Mouse (Mus musculus): ENCODE results near the gene Disp1.
A peak's percentile ranks its signal among the peaks of the same experiment; 100 is the strongest.

The Disp1 gene

DNA sequence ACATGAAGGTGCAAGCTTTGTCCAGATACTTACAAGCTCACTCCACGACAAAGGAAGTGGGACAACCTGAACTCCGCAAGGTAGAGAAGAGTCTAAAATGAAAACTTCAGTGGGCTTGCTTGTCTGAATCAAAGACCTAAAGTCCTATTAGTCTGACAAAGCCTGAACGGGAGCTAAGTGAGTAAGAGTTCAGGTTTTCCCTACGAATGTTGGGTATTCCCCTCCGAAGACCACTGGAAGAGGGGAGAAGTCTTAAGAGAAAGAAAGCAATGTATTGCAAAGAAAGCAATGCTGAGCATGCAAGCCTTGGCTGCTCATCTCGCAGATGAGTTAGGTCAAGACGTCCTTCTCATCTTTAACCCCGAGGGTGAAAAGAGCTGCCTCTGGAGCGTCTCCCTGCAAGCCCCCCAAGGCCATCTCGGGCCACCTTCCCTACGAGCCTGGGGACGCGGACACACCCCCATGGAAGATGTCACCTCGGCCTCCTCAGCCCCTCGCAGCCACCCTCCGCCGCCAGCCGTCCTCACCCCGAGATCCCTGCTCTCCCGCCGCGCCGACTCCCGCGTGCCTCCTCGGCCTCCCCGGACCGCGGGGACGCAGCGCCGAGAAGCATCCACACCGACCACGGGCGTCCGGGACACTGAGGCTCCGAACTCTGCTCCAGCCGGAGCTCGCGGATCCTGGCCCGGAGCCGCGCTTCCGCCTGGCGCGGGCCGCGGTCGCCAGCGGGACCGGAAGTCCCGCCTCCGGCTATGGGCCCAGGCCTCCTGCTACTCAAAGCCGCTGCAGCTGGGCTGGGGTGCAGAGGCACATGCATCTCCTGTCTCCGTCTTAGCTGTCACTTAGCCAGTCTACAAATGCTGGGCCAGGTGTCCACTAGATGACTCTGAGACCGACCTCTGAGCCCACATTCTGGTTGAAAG lies at the start of gene Disp1:
Gene Disp1, minus strand, starts transcription at position 727 of the 923 bp plus-strand sequence.
- peak; percentile 43 to 62 for DNase-seq (ENCODE audit: low spot score in 2 of 2)

DNA sequence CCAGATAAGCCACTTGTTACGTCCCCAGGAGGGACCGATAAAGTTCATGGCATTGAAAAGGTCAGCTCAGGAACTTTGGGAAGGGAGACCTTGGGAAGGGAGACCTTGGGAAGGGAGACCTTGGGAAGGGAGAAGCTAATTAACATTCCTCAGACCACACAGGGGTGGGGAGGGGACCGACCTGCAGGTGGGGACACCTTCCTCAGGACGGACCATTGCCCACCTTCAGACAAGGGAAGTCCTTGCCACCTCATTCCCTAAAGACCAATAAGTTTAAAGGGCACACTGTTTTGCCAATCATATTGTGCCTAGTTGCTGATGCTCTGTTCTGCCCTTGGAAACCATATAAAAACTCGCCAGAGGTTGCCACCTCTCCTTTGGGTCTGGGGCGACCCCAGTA lies 46.3 kb upstream of the Disp1 start:
- no peak for DNase-seq (ENCODE audit: low spot score in 2 of 2)

DNA sequence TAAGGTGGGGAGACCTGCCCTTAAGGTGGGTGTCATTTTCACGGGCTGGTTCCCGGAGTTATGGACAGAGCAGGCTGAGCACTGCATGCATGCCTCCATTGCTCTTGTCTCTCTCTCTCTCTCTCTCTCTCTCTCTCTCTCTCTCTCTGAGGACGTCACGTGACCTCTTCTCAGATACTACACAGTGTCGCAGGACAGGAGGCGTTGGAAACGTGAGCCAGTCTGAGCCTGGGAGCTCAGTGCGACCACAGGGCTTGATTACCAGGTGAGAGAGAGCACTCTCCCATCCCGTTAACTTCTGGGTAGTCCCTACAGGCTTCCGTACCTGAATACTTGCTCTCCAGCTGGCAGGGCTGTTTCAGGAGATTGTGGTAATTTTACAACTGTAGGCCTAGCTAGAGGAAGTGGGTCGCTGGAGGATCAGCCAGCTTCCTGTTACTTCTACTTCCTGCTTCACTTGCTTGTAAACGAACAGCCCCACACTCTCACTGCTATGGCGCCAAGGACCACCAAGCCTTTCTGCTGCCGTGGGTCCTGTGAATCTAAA lies 44.7 kb upstream of the Disp1 start:
- no peak for DNase-seq (ENCODE audit: low spot score in 2 of 2)

DNA sequence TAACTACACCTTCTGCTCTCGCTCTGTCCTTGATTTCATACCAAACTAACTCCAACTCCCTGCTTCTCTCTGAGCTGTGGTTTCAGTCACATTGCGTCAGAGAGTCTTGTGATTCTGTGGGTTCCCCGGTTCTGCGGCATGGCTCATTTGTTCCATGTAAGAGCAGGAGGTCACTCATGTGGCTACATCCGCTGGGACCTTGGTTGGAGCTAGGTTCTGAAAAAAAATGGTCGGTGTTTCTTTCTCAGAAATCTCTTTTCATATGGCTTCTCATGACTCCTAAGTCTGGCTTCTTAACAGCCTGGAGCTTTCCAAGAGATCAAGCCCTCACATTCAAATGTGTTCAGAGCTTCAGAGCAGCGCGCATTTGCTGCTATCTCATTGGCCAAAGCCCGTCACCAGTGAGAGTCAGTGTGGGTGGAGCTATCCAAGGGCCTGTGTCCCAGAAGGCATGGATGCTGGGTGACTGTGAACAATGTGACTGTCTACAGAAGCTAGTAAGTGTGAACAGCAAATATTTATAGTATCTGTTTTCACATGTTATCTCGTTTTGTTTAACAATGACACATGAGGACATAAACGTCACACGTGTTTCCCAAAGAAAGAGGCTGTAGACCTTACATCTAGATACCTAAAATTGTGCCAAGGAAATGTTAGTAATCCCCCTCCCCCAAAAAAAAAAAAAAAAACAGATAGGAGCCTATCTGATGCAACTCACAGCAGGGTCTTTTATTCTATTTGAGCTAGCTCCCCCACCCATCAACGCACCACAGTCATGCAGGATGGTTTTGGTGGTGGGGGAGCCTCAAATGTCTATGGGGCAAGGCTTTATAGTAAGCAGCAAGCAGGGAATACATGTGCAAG lies 43.1 kb upstream of the Disp1 start:
- no peak for DNase-seq (ENCODE audit: low spot score in 2 of 2)

DNA sequence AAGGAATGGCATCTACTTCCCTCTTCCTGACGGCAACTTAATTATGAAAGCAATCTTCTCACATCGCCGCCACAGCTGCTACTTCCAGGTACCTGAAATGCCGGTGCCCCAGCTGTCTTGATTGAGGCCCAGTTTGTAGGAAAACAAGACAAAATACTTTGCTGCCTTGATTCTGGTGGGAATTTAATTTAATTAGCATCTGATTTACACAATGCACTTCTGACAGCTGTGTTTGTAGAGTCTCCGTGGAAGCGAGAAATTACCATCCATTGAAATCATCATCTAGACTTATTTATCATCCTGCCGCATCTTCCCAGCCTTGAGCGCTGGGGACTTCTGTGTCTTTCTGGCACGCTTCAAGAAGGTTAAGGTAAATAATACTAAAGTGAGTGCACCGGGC lies 31.3 kb upstream of the Disp1 start:
- DNase-seq (ENCODE audit: low spot score in 2 of 2) = no peak

DNA sequence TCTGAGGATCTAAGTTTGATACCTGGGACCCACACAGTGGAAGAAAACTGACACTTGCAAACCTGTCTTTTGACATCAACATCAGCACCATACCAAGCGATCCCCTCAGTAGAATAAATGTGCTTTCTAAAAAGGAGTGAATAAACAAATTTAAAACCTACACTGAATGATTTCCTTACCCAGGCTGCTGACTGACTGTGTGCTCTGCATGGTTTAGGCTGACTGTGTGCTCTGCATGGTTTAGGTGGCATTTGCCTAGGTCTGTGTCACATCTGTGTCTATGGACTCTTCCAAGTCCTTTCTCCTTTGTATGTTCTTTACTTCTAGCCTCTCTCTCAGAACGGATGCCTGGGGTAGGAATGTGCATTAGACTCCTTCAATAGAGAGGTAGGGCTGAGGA lies 30.5 kb upstream of the Disp1 start:
- DNase-seq (ENCODE audit: low spot score in 2 of 2) = no peak

DNA sequence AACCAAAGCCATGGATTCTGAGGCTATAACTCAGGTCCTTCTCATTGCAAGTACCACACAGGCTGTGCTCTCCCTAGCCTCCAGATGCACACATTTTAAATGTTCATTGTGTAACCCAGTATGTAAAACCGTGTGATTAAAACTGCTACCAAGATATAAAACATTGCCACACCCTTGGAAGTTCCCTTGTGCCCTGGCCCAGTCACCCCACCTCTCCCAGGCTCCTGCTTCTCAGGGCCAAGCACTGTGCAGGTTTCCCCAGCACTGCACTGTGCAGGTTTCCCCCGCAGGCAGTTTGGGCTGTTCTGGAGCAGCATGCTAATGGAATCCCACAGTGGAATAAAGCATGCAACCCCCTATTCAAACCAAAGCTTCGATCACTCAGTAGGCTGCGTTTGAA lies 29.3 kb upstream of the Disp1 start:
- no peak for DNase-seq (ENCODE audit: low spot score in 2 of 2)

DNA sequence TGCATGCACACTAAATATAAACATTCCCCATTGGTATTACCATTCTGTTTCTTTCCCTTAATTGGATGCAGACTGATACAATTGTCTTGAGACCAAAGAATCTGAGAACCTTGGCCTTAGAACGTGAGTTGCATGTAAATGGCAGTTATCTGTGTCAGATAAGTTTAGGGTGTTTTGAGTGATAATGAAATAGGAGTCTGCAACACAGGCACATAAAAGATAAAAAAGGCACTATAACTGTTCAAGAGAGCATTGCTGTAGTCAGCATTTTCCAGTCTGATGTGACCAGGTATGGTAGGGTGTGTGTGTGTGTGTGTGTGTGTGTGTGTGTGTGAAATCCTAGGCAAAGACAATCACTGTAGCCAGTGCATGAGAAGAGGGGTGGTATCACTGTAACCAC lies 26.8 kb upstream of the Disp1 start:
- no peak for DNase-seq (ENCODE audit: low spot score in 2 of 2)

DNA sequence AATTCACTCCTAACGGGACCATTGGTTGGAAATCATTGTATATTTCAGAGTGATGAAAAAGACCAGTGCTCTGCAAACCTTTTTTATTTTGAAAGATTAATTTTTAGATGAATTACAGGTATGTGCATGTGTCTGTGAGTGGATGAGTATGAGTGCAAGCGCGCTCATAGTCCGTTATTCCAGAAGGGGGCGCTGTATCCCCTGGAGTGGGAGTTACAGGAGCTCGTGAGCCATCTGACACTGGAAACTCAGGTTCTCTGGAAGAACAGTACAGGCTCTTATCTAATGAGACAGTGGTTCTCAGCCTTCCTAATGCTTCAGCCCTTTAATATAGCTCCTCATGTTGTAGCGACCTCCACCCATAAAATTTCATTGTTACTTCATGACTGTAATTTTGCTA lies 22.0 kb upstream of the Disp1 start:
- DNase-seq (ENCODE audit: low spot score in 2 of 2) = no peak

DNA sequence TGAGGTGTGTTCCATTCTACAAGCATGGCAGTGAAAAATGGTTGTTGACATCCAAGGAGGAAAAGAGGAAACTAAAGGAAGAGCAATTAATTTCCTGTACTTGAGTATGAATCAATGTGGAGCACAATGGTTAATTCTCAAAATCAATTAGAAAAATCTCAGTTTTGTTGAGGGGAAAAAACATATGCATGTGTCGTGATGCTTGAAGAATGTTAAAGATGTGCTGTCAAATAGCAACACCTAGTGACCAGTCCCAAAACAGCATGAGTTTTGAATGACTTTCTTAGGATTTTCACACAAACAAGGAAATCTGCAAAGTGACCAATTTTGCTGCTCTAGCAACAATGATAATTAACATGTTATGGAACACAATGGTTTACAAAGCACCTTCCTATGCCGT lies 16.6 kb upstream of the Disp1 start:
- DNase-seq (ENCODE audit: low spot score in 2 of 2) = no peak

DNA sequence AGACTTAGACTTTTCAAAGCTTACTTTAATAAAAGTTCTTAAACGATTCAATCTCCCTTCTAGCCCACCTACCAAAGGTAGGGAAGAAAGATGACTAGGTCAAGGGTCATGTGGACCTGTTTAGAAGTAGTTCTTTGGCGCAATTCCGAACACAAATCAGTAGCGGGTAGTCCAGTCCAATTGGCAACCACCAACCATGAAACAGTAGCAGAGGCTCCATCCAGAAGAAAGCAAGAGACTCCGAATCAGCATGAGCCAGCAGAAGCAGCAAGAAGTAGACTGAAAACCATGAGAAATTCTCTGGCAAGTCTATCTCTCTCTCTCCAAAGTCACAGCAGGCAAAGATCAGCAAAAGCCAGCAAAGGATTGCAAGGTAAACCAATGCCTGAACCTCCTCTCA lies 15.1 kb upstream of the Disp1 start:
- DNase-seq (ENCODE audit: low spot score in 2 of 2) = no peak

DNA sequence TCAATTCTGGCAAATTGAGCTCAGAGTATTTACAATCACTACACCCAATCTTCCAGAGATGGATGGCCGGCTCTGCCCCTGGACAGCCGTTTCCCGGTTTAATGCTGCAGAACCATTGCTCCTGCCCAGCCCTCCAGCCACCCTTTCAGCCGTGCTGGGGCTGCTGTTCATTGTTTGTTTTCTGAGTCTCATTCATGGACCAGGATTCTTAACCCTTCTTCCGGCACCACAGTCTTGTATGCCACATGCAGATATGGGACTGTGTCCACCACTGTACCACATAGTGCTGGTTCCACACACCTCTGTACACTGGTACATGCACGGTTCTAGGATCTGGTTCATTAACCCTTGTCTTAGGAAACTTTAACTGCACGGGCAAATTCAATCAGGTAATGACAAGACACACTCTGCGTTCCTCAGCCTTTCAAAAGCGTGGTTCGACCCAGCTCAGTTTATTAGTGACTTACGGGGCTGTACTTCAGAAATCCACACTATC lies 12.4 kb upstream of the Disp1 start:
- no peak for DNase-seq (ENCODE audit: low spot score in 2 of 2)

DNA sequence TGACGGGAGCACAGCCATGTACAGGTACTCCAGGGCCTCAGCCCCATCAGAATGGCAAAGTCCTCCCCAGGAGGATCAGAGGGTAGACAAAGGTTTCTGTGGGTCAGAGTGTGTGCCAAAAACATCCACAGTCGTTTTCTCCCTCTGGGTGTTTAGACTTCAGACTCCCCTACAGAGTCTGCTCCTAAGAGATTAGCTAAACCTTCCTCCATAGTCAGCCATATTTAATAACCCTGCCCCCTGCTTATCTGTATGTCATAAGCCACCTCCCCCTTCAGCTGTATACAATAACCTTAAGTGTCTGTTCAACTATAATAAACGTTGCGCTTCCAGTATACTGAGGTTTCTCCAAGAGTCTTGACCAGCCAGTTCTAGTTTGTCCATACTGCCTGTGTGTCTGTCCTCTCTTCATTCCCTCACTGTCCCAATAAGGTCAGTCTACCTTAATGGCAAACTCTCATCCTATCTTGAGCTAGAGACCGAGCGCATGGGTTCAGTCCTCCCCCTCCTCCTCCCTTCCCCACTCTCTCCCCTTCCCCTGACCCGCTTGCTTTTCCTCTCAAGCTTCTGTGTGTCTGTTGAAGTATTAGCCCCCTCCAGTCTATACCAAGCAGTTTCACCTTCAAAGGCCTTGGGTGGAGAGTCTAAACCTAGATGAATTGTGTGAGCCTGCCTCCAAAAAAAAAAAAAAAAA lies 11.8 kb upstream of the Disp1 start:
- DNase-seq (ENCODE audit: low spot score in 2 of 2) = no peak

DNA sequence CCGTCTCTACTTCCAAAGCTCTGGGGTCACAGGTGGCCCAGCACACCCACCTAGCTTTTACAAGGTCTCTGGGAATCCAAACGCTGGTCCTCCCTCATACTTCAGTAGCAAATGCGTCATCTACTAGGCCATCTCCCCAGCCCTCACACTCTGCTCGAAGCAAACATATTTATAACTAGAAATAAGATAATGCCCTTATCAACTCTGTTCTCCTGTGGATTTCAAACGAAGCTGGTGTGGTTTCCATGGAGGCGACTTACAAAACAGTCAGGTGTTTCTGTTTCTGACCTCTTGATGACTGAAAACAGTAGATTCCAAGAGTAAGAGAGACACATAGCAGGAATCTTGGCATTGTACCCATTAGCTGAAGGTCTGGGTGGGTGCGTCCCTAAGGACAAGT lies 6.1 kb upstream of the Disp1 start:
- DNase-seq (ENCODE audit: low spot score in 2 of 2) = no peak

DNA sequence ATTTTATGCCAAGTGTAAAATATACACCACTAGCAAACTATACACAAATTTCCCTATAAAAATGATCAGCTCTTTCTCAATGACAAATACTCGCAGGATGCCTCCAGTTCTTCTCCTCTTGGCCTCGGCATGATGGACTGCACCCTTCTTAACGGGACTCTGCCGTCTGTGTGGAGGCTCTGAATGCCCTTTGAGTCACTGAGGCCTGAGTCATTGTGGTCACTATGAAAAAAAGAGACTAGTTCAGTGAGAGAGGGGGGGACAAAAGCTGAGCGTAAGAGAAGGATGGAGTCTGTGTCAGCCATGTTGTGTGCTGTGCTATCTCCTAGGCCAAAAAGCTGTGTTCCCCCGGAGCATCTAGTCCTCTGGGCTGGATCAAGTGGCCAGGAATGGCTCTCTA lies 2.3 kb downstream of the Disp1 start:
- DNase-seq (ENCODE audit: low spot score in 2 of 2) = no peak

DNA sequence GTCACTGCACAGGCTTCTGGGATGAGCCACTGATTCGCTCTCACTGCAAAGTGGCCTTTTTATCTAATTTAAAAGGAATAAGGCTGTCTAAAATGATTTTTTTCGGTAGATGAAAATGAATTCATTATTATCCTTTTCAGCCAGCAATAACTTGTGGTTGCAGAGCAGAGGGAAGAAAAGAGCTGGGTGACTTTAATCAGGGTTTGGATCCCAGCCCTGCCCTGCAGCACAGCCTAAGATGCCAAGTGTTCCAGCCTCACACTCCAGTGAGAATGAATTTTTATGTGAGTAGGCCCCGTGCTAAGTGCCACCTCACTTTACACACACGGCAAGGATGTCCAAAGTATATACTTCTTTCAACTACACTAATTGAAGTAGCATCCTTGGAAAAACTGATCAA lies 4.6 kb downstream of the Disp1 start:
- DNase-seq (ENCODE audit: low spot score in 2 of 2) = no peak

DNA sequence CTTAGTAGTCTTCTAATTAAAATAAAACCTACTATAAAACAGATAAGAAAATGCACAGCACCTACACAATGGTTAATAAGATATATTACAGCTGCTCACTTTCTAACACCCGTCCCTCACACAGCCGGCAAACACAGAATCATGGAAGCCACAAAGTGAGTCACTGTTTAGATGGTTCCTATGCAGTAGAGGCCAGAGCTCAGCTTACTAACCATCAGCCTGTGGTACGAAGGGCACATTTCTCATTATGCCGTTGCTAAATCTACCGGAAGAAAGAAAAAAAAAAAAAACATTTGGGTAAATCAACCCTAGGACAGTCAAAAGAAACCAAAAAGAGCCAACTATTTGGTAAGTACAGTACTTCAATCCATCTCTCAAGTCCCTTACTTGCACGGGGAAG lies 5.6 kb downstream of the Disp1 start:
- no peak for DNase-seq (ENCODE audit: low spot score in 2 of 2)

DNA sequence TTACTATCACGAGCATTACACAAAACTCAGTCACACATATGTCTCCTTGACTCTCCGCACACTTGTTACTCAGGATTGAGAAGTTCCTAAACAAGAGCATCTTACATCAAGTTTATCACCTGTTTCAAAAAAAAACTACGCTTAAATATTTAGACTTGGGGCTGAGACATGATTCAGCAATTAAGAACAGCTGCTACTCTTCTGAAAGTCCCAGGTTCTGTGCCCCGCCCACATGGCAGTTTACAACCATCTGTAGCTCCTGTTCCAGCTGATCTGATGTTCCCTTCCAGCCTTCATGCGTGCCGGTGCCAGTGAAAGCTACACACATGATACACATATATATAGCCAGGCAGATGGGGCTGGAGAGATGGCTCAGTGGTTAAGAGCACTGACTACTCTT lies 7.5 kb downstream of the Disp1 start:
- no peak for DNase-seq (ENCODE audit: low spot score in 2 of 2)

DNA sequence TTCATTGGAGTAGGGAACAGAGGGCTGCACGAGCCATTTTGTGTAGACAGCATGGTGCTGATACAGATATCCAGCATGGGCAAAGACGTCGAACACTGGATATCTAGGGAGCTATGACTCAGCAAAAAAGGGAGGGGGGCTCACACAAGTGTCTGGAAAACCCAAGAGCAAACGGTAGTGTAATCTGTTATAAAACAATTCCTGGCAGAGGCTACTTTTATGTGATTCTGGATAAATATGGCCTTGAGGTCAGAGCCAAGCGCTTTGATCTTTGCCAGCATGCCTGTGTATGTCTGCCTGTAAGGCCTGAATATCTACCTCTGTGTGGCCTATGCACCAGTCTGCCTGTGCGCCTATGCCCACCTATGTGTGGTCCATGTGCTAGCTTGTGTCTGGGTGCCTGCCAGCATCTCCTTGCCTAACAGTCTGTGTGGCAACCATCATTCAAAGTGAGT lies 8.5 kb downstream of the Disp1 start:
- DNase-seq (ENCODE audit: low spot score in 2 of 2) = no peak

DNA sequence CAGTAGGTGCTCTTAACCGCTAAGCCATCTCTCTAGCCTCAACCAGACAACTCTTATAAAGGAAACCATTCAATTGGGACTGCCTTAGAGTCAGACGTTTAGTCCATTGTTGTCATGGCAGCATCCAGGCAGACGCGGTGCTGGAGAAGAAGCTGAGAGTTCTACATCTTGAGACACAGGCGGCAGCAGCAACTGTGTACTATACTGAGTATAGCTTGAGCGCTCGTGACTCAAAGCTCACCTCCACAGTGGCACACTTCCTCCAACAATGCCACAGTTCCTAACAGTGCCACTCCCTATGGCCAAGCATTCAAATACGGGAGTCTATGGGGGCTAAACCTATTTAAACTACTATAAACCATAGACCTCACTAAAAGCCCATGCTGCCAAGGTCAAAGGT lies 11.2 kb downstream of the Disp1 start:
- no peak for DNase-seq (ENCODE audit: low spot score in 2 of 2)

DNA sequence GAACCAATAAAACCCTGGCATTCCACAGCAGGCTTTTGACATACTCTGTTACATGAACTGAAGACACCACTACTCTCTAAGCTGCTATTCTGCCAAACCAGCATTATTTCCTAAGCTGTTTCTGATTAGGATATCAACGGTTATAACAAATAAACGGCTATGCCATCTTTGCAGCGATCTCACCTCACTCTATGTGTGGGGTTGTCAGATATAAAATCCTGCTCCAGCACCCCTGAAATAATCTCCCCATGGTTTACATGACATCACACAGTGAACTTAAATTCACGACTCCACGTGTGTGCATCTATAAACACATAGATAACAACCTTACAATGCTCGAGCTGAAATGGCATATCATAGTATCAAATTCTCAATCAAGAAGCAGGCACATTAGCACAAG lies 13.7 kb downstream of the Disp1 start:
- DNase-seq (ENCODE audit: low spot score in 2 of 2) = no peak

DNA sequence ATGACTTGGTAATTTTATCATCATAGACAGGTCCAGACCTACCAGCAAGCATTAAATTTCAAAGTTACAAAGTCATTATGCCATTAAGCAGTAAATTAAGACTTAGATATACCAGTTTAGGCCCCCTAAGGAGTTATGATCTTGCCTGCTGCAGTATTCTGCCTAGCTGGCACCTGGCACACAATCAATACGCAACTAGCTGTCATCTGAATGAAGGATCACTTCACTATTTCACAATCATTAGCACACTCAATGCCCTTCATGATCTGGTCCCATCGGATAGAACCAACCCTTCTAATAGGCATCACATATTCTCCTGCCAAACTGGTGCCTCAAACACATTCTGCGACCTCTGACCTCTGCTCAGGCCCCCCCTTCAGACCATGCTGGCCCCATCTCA lies 14.2 kb downstream of the Disp1 start:
- DNase-seq (ENCODE audit: low spot score in 2 of 2) = no peak
